Mouse (Mus musculus): ENCODE results near the gene Rbm33.

The Rbm33 gene

DNA sequence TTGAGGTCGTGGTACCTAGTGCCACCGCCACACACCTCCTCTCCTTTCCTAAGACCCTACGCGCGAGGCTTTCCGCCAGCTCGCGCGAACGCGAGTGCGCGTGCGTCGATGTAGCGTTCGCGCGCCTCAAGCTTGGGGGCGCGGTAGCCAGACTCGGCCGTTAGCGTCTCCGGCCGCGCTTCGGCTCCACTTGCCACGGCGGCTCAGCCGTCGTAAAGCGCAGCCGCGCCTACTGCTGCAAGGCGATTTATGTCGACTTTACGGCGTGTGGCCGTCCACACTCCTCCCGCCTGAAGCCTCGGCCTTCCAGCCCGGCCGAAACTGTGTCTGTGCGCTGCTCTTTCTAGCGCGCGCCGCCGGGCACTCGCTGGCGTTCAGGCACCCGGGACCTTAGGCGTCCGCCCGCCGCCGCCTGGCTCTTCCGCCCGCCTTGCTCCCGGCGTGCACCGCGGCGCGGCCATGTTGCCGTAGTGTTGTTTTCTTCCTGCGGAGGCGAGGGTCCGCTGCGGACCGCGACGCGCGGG, at the start of gene Rbm33:
Rbm33 (plus strand) TSS at position 400 of the 524 bp plus-strand sequence.
- in situ Hi-C loops (cut with MboI, MseI) = no loop called here

DNA sequence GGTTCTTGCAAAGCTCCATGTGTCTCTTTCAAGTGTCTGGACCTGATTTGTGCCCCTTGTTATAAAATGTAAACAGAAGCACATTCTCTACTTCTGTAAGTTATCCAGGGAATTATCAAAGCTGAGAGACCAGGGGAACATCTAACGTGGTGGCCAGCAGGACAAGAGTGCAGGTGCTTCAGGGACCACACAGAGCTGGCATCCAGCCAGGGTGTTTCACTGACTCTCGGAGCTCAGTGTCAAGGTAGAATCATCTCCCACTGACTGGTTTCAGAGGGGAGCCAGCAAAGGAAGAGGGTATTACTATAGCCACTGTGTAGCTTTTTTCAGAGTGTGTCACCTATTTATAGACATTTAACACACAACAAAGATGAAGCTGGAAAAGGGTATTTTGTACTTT, 49.3 kb upstream of the Rbm33 start:
- in situ Hi-C loops (cut with MboI, MseI) = no loop called here

DNA sequence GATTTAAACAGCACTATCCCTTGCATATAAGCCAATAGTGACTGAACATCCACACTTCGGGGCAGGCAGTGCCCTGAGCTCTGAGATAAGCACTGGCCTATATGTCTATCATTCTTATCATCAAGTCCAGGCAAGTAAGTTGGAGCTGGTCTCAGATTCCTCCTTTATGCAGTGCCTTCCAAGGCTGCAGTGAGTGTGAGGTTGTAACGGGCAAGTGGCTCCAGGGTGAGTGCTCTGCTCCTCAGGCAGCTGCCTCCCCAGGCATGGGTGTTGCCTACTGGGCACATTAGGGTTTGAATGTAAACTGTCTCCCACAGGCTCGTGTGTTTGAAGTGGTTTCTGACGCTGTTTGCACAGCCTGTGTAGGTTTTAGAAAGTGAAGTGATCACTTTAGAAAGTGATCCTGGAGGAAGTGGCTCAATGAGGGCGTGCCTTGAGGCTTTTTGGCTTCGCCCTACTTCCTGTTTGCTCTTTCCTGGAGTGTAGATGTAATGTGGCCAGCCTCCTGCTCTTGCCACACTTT, 47.4 kb upstream of the Rbm33 start:
- in situ Hi-C loops (cut with MboI, MseI) = no loop called here

DNA sequence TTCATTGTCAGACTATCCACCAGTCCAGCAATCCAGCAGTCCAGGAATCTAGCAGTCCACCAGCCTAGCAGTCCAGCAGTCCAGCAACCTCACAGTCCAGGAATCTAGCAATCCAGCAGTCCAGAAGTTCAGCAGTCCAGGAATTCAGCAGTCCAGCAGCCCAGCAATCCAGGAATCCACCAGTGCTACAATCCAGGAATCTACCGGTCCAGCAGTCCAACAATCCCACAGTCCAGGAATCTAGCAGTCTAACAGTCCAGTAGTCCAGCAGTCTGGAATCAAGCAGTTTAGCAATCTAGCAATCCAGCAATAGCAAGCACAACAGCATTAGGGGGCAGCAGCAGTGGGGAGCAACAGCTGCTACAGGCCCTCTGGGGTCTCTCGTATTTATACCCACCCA, 44.1 kb upstream of the Rbm33 start:
- in situ Hi-C loops (cut with MboI, MseI) = no loop called here

DNA sequence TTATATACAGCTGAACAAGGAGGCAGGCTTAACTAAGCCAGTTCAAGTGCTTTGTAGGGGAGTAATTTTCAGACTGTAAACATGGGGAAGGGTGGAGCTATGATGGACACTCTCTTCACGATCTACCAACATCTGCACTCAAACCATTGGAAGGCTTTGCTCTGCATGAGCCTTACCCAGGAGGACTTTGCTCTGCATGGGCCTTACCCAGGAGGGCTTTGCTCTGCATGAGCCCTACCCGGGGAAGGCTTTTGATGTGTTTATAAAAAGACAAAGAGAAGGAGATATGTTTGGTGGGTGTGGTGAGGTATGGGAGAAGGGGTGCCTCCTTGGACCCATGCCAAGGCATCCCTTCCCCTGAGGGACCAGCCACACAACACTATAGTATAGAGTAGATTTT, 39.6 kb upstream of the Rbm33 start:
- in situ Hi-C loops (cut with MboI, MseI) = no loop called here

DNA sequence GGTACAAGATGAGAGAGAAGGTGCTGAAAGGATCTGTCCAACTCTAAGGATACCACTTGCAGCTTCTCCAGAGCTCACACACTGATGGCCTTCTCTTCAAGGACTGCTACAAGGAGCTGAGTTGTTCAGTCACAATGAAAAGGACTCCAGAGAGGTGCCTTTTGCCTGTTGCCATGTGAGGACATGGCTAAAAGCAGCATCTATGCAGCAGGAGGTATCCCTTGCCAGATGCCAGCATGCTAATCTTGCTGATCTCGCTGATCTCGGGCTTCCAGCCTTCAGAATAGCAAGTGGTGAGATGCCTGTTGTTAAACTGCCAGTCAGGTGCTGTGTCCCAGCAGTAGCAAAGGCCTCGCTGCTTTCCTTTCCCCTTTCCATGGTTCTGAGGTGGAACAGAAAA, 27.8 kb upstream of the Rbm33 start:
- in situ Hi-C loops (cut with MboI, MseI) = no loop called here

DNA sequence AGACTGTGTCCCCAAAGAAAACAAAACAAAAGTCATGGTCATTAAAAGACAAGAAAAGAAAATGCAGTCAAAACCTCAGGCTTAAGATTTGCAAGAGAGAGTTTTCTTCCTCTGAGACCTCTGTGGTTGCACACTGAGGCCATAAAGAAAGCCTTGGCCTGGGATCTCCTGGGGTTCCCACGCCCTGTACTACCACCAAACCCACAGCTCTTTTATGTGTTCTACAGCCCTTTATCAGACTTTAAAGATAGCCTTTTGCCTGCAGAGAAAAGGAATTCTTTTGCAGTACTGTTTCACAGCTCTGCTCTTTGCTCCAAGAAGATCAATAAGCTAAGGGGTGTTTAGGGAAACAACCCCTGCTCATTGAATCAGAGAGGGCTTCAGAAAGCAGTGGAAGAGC, 26.3 kb upstream of the Rbm33 start:
- in situ Hi-C loops (cut with MboI, MseI) = no loop called here

DNA sequence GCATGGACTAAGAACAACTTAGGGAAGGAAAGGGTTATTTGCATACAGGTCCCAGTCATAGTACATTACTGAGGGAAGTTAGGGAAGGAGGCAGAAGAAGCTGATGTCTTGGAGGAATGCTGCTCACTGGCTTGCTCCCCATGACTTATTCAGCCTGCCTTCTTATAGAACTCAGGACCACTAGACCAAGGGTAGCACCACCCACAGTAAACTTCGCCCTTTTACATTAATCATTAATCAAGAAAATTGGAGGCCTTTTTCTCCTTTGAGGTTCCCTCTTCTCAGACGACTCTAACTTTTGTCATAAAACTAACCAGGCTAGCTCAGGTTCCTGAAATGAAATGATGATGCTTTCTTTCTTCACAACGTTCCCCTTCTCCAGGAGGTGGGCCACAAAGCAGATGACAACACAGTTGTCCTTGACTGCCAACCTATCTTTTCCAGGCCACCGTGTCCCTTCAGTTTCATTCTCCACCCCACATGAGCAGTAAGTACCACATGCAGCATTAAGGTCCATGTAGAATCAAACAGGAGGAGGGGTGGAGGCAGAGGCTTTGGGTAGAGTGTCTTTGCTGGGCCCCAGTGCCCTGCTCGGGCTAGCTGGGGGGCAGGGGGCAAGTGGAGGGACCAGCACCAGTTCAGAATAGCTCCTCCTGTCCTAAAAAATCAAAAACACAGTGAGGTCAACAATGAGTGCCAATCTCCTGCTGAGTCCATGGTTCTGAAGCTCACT, 25.6 kb upstream of the Rbm33 start:
- in situ Hi-C loops (cut with MboI, MseI) = no loop called here

DNA sequence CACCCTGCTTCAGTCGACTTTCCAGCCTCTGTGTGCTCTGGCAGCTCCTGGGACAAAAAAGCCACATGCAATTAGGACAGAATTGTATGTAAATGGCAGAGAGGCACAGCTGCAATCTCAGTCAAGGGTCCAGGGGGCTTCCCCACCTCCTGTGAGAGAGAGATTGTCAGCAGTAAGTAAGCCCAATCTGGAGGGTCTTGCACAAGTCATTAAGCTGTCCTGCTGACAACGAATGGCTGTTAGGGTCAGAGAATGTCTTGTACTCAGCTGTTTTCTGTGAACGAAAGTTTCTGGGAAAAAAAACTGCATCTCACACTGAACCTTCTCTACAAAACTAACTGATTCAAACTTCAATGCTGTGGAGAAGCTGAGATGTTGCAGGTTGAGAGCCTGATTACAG, 24.6 kb upstream of the Rbm33 start:
- in situ Hi-C loops (cut with MboI, MseI) = no loop called here

DNA sequence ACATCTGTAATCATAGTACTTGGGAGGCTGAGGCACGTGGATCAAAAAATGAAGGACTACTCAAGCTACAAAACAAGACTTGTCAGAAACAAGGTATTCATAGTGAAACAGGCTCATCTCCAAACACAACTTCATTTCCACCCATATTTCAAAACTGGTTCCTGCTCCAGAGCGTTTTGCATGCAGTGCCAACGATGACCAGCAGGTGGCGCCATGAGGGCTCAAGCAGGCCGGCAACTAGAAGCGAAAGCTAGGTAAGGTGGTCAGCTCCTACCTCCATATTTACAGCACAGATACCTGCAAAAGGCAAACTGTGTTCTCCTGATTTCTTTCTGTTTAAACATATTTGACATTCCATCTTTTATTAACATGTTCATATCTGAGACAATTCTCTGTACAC, 22.9 kb upstream of the Rbm33 start:
- in situ Hi-C loops (cut with MboI, MseI) = no loop called here

DNA sequence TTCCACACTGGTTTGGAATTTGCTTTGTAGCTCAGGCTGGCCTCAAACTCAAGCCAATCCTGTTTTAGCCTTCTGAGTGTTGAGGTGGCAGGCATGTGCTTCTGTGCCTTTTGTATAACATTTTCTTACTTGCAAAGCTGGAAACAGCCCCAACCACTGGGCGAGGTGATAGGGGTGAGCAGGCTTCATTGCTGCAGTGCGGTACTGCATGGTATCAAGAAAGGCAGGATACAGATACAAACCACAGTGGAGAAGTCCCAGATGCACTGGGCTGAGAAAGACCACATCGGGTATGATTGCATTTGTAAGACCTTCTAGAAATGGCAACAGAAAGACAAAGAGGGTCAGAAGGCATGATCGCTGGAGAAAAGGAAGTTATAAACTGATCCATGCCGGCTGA, 18.8 kb upstream of the Rbm33 start:
- in situ Hi-C loops (cut with MboI, MseI) = no loop called here

DNA sequence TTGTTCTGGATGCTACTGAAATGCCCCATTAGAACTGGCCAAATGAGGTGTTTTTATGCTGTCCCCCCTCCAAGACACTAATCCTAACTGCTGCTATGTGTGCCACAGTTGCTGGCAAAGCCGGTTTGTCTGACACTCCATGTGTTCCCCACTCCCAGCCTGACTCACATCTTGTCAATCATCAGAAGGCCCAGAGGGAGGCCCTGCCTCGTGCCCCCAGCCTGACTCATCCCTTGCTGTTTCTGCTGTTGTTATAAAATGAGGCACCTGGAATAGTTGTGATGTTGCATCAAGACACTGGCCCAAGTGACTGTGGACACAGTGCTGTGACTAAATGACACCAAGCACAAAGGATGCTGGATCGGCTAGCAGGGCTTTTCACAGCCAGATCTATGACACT, 18.2 kb upstream of the Rbm33 start:
- in situ Hi-C loops (cut with MboI, MseI) = no loop called here

DNA sequence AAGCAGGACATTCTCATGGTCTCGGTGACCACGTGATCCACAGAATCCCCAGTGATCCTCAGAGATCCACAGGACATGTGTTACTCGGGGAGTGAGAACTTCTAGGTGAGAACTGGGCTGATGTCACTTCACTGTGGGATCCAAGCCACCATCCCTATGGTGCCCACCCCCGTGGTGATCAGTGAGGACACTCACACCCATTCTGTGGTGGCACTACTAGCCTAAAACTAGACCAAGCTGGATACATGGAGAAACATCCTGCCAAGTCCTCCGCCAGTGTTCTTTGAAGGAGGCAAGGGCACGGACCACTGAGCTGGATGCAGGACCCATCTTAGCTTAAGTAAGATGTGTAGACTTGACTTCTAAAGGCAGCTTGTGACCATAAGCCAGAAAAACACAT, 17.6 kb upstream of the Rbm33 start:
- in situ Hi-C loops (cut with MboI, MseI) = no loop called here

DNA sequence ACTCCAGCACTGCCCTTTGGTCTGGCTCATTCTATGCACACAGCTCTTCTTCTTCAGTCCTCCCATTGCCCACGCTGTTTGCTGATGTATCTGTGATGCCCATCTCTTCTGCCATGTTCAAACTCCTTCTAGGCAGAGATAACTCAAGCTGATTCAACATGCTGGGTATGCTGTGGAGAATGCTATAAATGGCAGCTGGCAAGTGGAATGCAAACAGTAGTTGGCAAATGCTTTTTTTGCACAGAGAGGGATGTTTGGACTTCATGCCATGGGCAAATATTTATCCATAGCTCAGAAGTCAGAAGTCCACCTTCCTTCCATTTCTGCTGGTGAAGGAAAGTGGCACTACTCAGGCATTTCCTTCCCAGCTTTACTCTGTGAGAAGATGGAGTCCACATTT, 14.2 kb upstream of the Rbm33 start:
- in situ Hi-C loops (cut with MboI, MseI) = no loop called here

DNA sequence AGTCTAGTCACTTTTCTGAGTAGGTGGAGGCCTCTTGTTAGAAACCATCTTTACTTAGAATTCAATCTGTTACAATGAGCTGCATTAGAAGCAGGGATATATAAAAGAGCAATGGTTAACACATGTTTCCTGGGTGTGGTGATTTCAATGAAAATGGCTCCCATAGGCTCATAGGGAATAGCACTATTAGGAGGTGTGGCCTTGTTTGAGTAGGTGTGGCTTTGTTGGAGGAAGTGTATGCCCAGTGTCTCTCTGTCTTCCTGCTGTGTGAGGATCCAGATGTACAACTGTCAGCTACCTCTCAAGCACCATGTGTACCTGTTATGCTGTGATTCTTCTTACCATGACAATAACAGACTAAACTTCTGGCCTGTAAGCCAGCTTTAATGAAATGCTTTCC, 12.4 kb upstream of the Rbm33 start:
- in situ Hi-C loops (cut with MboI, MseI) = no loop called here

DNA sequence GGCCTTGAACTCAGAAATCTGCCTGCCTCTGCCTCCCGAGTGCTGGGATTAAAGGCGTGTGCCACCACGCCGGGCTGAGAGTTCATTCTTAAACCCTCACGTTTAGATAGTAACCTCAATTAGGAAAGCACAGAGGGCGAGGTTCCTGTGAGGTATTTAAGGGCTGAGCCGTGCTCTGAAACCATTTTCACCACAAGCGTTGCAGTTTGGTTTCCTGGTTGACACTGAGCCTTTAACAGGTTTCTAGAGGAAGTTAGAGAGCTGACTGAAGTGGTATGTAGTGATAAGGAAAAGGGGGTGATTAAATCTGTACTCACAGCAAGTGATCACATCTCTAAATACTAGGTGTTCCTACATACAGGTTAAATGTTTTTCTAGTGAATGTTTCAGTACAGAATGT, 1.4 kb upstream of the Rbm33 start:
- in situ Hi-C loops (cut with MboI, MseI) = no loop called here

DNA sequence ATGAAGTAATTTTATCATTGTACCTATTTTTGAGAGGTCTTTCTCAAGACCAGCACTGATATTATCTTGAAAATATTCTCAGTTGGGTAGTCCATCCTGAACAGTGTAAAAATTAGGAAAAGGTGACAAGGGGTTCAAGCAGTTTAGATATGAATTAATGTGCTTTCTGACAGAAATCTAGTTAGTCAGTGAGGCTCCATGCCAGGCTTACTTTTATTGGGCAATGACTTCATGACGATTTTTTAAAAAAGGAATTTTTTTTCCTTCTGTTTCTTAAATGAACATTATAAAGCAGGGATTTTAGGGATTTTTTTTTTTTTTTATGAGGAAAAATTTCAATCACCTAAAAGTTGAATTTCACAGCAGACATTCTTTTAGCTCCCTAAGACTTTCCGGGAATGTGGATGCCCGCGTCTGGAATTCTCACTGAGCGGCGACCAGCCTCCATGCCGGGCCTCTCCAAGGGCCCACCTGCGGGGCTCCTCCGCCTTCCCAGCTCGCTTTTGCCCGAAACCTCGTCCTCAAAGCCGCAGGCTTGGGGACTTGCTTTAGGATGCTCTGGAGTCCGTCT, 685 bp upstream of the Rbm33 start:
- in situ Hi-C loops (cut with MboI, MseI) = no loop called here

DNA sequence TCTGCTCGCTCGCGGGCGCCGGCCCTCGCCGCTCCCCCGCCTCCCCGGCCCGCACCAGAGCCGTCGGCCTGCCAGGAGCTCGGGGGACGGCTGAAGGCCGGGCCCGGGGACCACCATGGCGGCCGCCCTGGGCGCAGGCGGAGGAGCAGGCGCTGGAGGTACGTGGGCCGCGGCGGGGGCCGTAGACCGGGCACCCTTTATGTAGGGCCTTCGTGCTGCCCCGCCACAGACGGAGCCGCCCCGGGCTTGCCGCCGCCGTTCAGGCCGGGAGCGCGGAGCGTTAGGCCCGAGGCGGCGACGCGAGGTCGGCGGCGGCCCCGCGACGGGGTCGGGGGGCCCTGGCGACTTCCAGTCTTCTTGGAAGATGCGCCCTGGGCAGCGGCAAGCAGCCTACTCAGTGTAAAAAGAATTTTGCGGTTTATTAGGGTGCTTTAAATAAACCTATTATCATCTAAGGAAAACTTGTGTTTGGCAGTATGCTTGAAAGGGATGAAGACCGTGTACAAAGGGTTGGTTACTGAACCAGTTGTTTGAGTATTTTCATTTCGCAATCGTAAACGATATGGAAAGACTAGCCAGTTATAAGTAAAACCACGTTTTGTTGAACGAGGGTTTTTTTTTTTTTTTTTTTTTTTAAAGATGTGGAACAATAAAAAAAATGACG, 464 bp downstream of the Rbm33 start:
- in situ Hi-C loops (cut with MboI, MseI) = no loop called here

DNA sequence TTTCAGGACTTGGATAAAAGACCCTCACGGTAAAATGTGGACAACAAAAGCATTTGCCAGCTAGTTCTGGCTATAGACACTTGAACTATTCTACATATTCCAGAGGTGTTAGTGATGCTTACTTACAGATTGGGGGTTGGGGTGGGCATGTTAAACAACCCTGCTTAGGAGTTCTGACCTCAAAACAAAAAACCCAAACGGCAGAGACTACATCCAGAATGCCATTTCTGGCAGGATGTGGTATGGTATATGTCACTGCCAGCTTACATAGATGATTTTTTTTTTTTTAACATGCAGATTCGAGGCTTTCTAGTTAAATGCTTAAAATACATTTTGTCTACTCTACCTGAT, 971 bp downstream of the Rbm33 start:
- in situ Hi-C loops (cut with MboI, MseI) = no loop called here

DNA sequence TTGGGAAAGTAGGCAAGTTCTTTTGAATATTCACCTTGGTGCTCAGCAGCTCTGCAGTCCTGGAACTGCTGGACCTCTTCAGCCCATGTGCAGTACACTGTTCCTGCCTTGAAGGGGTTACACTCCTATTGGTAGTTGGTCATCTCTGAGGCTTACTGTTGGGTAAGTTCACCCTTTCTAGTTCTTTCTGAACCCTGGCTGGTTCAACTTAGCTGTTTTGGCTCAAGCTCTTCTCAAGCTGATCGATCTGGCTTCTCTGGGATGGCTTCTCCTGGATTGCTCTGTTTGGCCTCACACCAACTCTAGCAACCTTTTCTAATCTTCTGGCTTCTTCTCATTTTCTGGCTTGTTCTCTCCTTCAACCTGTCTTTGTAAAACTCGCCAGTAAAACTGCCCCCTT, 1.8 kb downstream of the Rbm33 start:
- in situ Hi-C loops (cut with MboI, MseI) = no loop called here

DNA sequence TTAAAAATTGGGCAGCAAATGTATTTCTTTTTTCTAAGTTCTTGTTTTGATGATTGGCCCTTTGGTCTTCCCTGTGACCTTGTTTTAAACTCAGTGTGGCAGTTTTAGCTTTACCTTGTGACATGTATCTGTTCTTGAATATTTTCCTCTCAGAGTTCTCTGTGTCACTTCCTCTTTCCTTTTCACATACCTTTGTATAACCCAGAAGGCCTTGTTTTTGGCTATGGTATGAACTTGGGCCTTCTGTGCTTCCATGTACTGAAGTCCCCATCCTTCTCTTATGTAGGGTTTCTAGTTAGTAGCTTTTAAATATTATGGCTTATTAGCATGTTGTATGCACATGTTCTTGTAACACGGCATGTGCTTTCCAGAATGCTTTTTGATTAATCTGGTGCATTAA, 4.8 kb downstream of the Rbm33 start:
- in situ Hi-C loops (cut with MboI, MseI) = no loop called here

DNA sequence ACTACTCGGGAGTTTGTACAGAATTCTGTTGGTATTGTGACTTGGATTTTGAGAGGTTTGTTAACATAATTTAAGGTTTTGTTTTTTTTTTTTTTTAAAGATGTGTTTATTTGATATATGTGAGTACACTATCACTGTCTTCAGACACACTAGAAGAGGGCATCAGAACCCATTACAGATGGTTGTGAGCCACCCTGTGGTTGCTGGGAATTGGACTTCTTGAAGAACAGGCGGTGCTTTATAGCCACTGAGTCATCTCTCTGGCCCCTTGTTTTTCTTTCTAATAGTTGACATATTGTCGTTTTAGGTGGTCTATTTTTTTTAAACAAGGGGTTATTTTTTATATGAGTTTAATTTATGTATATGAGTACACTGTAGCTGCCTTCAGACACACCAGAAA, 5.3 kb downstream of the Rbm33 start:
- in situ Hi-C loops (cut with MboI, MseI) = no loop called here

DNA sequence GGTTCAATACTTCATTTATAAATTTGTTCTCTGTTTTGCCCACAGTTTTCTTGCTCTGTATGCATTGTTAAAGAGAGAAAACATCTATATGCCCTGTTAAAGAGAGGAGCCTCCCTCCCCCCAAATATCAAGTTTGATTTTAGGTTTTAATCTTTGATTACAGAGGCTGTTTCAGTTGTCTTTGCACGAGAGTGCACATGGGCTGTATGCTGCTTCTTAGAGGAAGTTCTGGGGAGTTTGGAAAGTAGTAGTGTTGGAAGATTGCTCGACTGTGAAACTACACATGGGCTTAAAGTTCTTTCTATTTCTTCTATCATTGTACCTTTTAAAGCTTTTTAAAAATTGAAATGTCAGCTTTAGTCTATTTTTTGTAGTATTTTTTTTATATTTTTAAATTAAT, 6.9 kb downstream of the Rbm33 start:
- in situ Hi-C loops (cut with MboI, MseI) = no loop called here
